Mouse (Mus musculus): ENCODE data around the gene Larp4b.

DNA sequence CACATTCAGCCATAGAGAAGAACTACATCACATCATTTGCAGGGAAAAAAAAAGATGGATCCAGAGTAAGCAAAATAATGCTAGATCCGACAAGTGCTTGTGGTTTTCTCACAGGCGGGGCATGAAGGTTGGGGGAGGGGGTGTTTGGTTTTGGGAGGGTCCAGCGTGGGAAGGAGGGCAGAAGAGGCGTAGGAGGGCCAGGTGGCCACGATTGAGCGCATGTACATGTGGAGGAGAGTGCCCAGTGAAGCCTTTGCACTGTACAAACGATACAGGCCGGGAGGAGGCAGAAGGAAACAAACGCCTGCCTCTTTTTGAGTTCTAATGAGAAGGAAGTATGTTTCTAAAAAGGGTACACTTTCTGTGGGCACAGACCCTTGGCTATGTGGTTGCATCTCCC, 60.1 kb downstream of the Larp4b start:
- no peak for TF ChIP-seq POLR2A (IDR thresholded peaks at IDR 0.05; ENCODE audit: borderline replicate concordance, control insufficient read depth, low read depth, low read length)
- no peak for TF ChIP-seq CTCF (IDR thresholded peaks at IDR 0.05; ENCODE audit: control insufficient read depth, insufficient read depth, low read length)
